Mouse (Mus musculus) ovary, adult 10 weeks (tissue): Measurements from ENCODE around the gene Fam81a. TPM values are rescaled to one million over a fixed set of nuclear protein-coding genes. Genes with fewer than 3 reads are reported as not detected.

Experiments used
- polyA plus RNA-seq: library from polyadenylated mRNA; stranded (reverse); fragments of 350-450 nt; fragmentation: Illumina TruSeq; extraction: RNeasy Lipid Tissue Mini Kit (QIAGEN cat#74804); gene quantifications from one replicate; pipeline ENCODE4 v1.2.3, GENCODE M21; 2014

Gene Fam81a
- 18.1 TPM for polyA plus RNA-seq

GRCm38 (mm10) chr9:70142460-70142859 is at the start of gene Fam81a:
Fam81a (minus strand) TSS chr9:70142560.

Other genes with a start within 250 kb of the Fam81a start
- 204 TPM for gene Bnip2, start 153.1 kb downstream of the Fam81a start, polyA plus RNA-seq
- 419 TPM for gene Gtf2a2, start 130.0 kb downstream of the Fam81a start, polyA plus RNA-seq
- 4.8 TPM for gene Gcnt3, start 104.5 kb downstream of the Fam81a start, polyA plus RNA-seq
- 44.3 TPM for gene Myo1e, start 64.8 kb upstream of the Fam81a start, polyA plus RNA-seq